Mouse (Mus musculus) bone marrow, adult 2 months (tissue): Measurements from ENCODE around the gene Wasf2. TPM values are rescaled to one million over a fixed set of nuclear protein-coding genes. Genes with fewer than 3 reads are reported as not detected.

ENCODE experiments used
- H3K27ac ChIP-seq: fragments of 200-500 bp; 2 replicates; pipeline ENCODE4 v1.5.1; 2012; ENCODE audit warnings: low read depth, mild to moderate bottlenecking, control low read depth, inconsistent platforms, low read length; ENCODE audit not compliant: control insufficient read depth, poor library complexity, insufficient read depth
- H3K4me1 ChIP-seq: fragments of 200-500 bp; 2 replicates; pipeline ENCODE4 v1.6.1; 2011; ENCODE audit warnings: low read length; ENCODE audit not compliant: control insufficient read depth, insufficient read depth
- H3K4me3 ChIP-seq: fragments of 200-500 bp; replicated peaks from 2 replicates; pipeline ENCODE3; 2011; ENCODE audit warnings: mild to moderate bottlenecking, low read depth, low read length, control low read depth; ENCODE audit not compliant: control insufficient read depth
- CTCF ChIP-seq: fragments of 200-500 bp; IDR thresholded peaks from 2 replicates; pipeline ENCODE4 v1.5.1; 2011; ENCODE audit warnings: low read length, control low read depth; ENCODE audit not compliant: control insufficient read depth, insufficient read depth
- POLR2A ChIP-seq: fragments of 200-500 bp; IDR thresholded peaks from 2 replicates; pipeline ENCODE4 v1.6.1; 2011; ENCODE audit warnings: low read depth, mild to moderate bottlenecking, control low read depth, low read length, borderline replicate concordance; ENCODE audit not compliant: control insufficient read depth
- WGBS: fragments of 180-500 bp; shearing (Covaris S2); methylation state at CpG from one replicate; pipeline ENCODE4 v1.1.7; 2018; 5-methylcytosine and 5-hydroxymethylcytosine counted together
- polyA plus RNA-seq: library from polyadenylated mRNA; stranded (reverse); fragments of >200 nt; gene quantifications from 2 replicates; pipeline ENCODE4 v1.2.4, GENCODE M21; 2011; ENCODE audit warnings: low replicate concordance; ENCODE audit not compliant: missing spikeins, insufficient read depth, insufficient read length

The Wasf2 gene
- polyA plus RNA-seq, 1 experiment, result 56.6 TPM

GRCm38 (mm10) chr4:133244289-133244688 is 114.0 kb downstream of the Wasf2 start:
- WGBS, result 0% methylated on average over 1 of the region's 1 CpGs
- TF ChIP-seq CTCF (no peak), POLR2A (no peak)
- Histone ChIP-seq H3K4me1 (no peaks in the 10 kb centered on the region; the same call in none of the 2 replicates), H3K4me3 (no peak overlapping the region), H3K27ac (no peak overlapping the region)

DNA sequence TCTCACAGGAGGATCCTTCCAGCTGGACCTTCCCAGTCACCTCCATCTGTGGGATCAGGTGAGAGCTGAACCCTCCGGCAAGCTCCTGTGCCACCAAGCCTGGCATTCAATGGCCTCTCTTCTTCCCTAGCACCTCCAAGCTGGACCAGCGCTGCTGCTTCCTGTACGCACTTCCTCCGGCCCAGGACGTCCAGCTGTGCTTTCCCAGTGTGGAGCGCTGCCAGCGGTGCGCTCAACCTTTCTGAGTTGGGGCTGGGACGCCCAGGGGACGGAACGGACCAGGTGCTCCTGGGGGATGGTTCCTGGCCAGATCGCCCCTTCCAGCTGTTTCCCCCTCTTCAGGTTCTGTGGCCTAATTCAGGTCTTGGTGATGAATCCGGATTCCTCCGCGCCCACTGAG is 116.8 kb downstream of the Wasf2 start:
- WGBS, result 67% methylated on average over 15 of the region's 15 CpGs
- TF ChIP-seq CTCF, result no peak
- TF ChIP-seq POLR2A, result no peak
- H3K27ac ChIP-seq, result peak overlapping the region; percentile 30; the same call in 1 of the 2 replicates
- no peak overlapping the region for H3K4me3 ChIP-seq
- H3K4me1 ChIP-seq, result no peaks in the 10 kb centered on the region; the same call in 1 of the 2 replicates

DNA sequence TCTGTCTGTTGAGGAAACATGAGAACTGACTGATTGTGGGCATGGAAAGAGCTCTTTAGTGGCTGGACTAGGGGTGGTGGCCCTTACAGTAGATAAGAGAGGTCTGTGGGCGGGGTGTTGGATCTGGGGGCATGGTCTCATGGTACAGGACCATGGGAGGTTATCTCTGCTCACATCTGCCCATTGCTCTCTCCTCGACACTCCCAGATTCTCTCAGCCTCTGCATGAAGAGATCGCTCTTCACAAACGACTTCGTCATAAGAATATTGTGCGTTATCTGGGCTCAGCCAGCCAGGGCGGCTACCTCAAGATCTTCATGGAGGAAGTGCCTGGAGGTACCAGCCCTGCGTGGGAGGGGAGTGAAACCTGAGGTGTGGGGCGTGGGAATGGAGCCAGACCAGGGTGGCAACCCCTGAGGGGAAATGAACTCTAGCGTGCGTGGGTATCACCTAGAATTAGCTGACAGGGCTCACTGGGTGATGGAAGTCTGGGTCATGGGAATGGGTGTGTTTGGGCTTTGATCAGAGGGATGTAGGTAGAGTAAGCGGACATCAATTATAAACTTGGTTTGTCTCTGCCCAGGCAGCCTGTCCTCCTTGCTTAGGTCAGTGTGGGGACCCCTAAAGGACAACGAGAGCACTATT is 117.6 kb downstream of the Wasf2 start:
- WGBS, result 35% methylated on average over 13 of the region's 13 CpGs
- peak overlapping the region; percentile 30; the same call in 1 of the 2 replicates for H3K27ac ChIP-seq
- no peaks in the 10 kb centered on the region; the same call in 1 of the 2 replicates for H3K4me1 ChIP-seq
- TF ChIP-seq POLR2A (no peak), CTCF (no peak)
- no peak overlapping the region for H3K4me3 ChIP-seq

Other genes with a start within 250 kb of the Wasf2 start
- 14.9 and 16.7 TPM in 2 replicates for gene Stx12, start 246.0 kb upstream of the Wasf2 start, polyA plus RNA-seq
- gene Fam76a, start 207.9 kb upstream of the Wasf2 start, polyA plus RNA-seq, result 12.8 and 19.1 TPM in 2 replicates
- 16.1 and 53.3 TPM in 2 replicates for gene Fgr, start 156.4 kb upstream of the Wasf2 start, polyA plus RNA-seq
- 20.1 and 21.7 TPM in 2 replicates for gene Ahdc1, start 119.2 kb upstream of the Wasf2 start, polyA plus RNA-seq
- gene Cd164l2, start 81.6 kb downstream of the Wasf2 start, polyA plus RNA-seq, result not detected in 2 replicates
- gene Gpr3, start 82.0 kb downstream of the Wasf2 start, polyA plus RNA-seq, result not detected in 2 replicates
- 5.5 and 14.8 TPM in 2 replicates for gene Map3k6, start 110.3 kb downstream of the Wasf2 start, polyA plus RNA-seq
- gene Sytl1, start 132.6 kb downstream of the Wasf2 start, polyA plus RNA-seq, result 3.1 and 3.2 TPM in 2 replicates
- 32.6 and 38.4 TPM in 2 replicates for gene Tmem222, start 147.3 kb downstream of the Wasf2 start, polyA plus RNA-seq
- gene Wdtc1, start 223.0 kb downstream of the Wasf2 start, polyA plus RNA-seq, result 9.5 and 14.6 TPM in 2 replicates
- gene Slc9a1, start 239.2 kb downstream of the Wasf2 start, polyA plus RNA-seq, result 16.6 and 31.3 TPM in 2 replicates